Mouse (Mus musculus) olfactory bulb, adult 2 months (tissue): ENCODE results near the gene Kirrel2.

ENCODE experiments used
- CTCF ChIP-seq: fragments of 200-500 bp; IDR thresholded peaks from 2 replicates; pipeline ENCODE4 v1.5.1; 2012; ENCODE audit warnings: low read depth, mild to moderate bottlenecking, low read length, moderate library complexity; ENCODE audit not compliant: insufficient read depth
- POLR2A ChIP-seq: fragments of 200-500 bp; IDR thresholded peaks from 2 replicates; pipeline ENCODE4 v1.6.1; 2012; ENCODE audit warnings: mild to moderate bottlenecking, low read depth, low read length, moderate library complexity; ENCODE audit not compliant: insufficient read depth

- TF ChIP-seq POLR2A = no peak
- TF ChIP-seq CTCF = no peak
Observed at GRCm38 (mm10) chr7:30450241-30450640, 7.2 kb downstream of the Kirrel2 start.
